Mouse (Mus musculus) heart, adult 2 months (tissue): ENCODE results near the gene B230217C12Rik. TPM values are rescaled to one million over a fixed set of nuclear protein-coding genes. Genes with fewer than 3 reads are reported as not detected.

ENCODE experiments used
- DNase-seq, 2 experiments: peaks; one replicate each; pipeline ENCODE4 v3.0.0; 2021
- H3K27ac ChIP-seq: fragments of 200-600 bp; 2 replicates; pipeline ENCODE4 v1.8.1; 2022
- H3K27me3 ChIP-seq: fragments of 200-500 bp; 2 replicates; pipeline ENCODE4 v1.6.1; 2012; ENCODE audit warnings: mild to moderate bottlenecking, low read length, inconsistent platforms, mixed read lengths; ENCODE audit not compliant: control insufficient read depth, insufficient read depth
- H3K36me3 ChIP-seq: fragments of 200-500 bp; 2 replicates; pipeline ENCODE4 v1.6.1; 2012; ENCODE audit warnings: low read length, inconsistent platforms; ENCODE audit not compliant: control insufficient read depth, insufficient read depth
- H3K4me1 ChIP-seq: fragments of 200-500 bp; 2 replicates; pipeline ENCODE4 v1.6.1; 2011; ENCODE audit warnings: low read length; ENCODE audit not compliant: control insufficient read depth, insufficient read depth
- H3K4me3 ChIP-seq: fragments of 200-600 bp; 2 replicates; pipeline ENCODE4 v1.8.1; 2022
- H3K79me2 ChIP-seq: fragments of 200-500 bp; replicated peaks from 2 replicates; pipeline ENCODE4 v1.6.1; 2012; ENCODE audit warnings: mild to moderate bottlenecking, inconsistent platforms, low read length, moderate library complexity, mixed read lengths; ENCODE audit not compliant: control insufficient read depth, insufficient read depth
- H3K9ac ChIP-seq: fragments of 200-500 bp; 2 replicates; pipeline ENCODE4 v1.6.1; 2012; ENCODE audit warnings: low read depth, mild to moderate bottlenecking, control low read depth, inconsistent platforms, low read length, mixed read lengths
- CTCF ChIP-seq: fragments of 200-600 bp; IDR thresholded peaks from 2 replicates; pipeline ENCODE4 v1.8.1; 2022; ENCODE audit warnings: antibody characterized with exemption, mild to moderate bottlenecking, moderate library complexity
- EP300 ChIP-seq: fragments of 200-500 bp; IDR thresholded peaks from 2 replicates; pipeline ENCODE4 v1.6.1; 2011; ENCODE audit warnings: low read depth, low read length, control low read depth; ENCODE audit not compliant: insufficient read depth
- POLR2A ChIP-seq: fragments of 200-500 bp; IDR thresholded peaks from 2 replicates; pipeline ENCODE4 v1.6.1; 2011; ENCODE audit warnings: mild to moderate bottlenecking, low read depth, low read length, control low read depth; ENCODE audit not compliant: insufficient read depth
- WGBS: fragments of 180-500 bp; shearing (Covaris S2); methylation state at CpG from one replicate; pipeline ENCODE4 v1.1.7; 2018; 5-methylcytosine and 5-hydroxymethylcytosine counted together
- intact Hi-C: fragments of 180-260 bp; cut with DNase I; formaldehyde crosslinking; loops from one replicate; pipeline ENCODE4 v1.15.1; 2025
- polyA plus RNA-seq: library from polyadenylated mRNA; depleted of rRNA; stranded (reverse); fragments of >200 nt; gene quantifications from 2 replicates; pipeline ENCODE4 v1.2.3, GENCODE M21; 2012
- total RNA-seq, 2 experiments: library from RNA; stranded (reverse); gene quantifications; 2 replicates each; pipeline ENCODE4 v1.2.3; 2021

Gene B230217C12Rik
- total and polyA plus RNA-seq, 3 experiments: 0.64 to 2.3 (median 1.6) TPM

DNA sequence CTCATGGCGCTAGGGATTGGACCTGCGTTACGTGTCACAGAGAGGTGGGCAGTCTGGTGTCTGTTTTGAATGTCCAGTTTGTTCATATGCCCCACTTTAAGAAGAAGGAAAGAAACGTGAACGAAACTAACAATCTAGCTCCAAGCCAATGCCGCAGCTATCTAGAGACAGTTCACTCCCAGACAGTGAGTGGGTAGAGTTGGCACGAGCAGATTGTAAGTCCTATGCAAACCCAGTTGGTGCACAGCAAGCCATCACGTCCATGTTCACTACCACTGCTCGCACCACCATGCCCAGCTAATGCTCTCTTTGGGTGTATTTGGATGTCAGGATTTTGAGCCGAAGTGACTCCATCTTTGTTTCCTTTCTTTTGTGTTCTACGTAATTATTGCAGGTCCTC, 16.4 kb upstream of the B230217C12Rik start:
- TF ChIP-seq CTCF (no peak), EP300 (no peak), POLR2A (no peak)
- no peak overlapping the region for H3K4me3 ChIP-seq
- no peak overlapping the region for H3K27ac ChIP-seq
- intact Hi-C loops: no loop called here
- DNase-seq: no peak
- 95% methylated on average over 11 of the region's 11 CpGs for WGBS
- H3K79me2 ChIP-seq: no peaks in the 10 kb centered on the region; the same call in 1 of the 2 replicates
- no peak overlapping the region for H3K9ac ChIP-seq
- peaks cover 35% of the 10 kb centered on the region for H3K4me1 ChIP-seq
- H3K36me3 ChIP-seq: peaks cover 17% of the 10 kb centered on the region
- H3K27me3 ChIP-seq: no peaks in the 10 kb centered on the region

DNA sequence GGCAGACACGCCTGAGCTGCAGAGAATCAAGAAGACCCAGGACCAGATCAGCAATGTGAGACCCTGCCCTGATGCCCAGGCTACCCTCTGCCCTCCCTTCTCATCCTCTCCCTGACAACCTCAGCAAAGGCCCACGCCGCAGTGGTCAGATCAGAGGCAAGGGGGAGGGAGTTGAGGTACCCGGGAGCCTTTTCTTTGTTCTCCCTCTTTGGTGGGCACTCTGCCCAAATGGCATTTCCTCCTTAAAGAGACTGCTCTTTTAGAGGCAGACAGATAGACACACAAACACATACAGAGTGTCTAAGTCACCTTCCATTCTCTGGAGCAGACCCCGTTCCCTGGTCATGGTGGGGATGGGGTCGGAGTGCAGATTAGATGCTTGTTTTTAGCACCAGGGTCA, 15.7 kb upstream of the B230217C12Rik start:
- Histone ChIP-seq H3K27me3 (no peaks in the 10 kb centered on the region), H3K4me3 (no peak overlapping the region), H3K36me3 (peaks cover 14% of the 10 kb centered on the region), H3K79me2 (no peaks in the 10 kb centered on the region; the same call in 1 of the 2 replicates), H3K27ac (peak overlapping the region; percentile 42), H3K9ac (no peak overlapping the region), H3K4me1 (peaks cover 34% of the 10 kb centered on the region)
- intact Hi-C loops: no loop called here
- WGBS: 55% methylated on average over 6 of the region's 6 CpGs
- DNase-seq: no peak
- no peak for TF ChIP-seq EP300
- no peak for TF ChIP-seq CTCF
- no peak for TF ChIP-seq POLR2A

DNA sequence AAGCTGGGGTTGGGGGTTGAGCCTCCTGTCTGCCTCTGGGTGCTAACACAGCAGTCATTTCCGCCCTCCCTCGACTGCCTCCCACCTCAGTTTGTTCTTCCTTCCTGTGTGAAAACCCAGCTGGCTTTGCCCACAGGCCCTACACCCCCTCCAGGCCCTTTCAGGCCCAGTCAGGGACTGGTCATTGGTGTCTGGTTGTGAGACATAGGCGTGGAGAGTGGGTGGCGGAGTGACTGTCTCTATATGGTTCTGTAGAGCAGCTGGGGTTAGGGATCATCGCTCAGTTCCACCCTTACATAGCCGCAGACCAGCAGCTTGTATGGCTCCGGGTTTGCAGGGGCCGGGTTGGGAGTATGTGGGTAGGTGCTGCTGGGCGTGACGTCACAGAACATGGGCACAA, 15.3 kb upstream of the B230217C12Rik start:
- no peak overlapping the region for H3K4me3 ChIP-seq
- H3K4me1 ChIP-seq: peaks cover 34% of the 10 kb centered on the region
- no peaks in the 10 kb centered on the region; the same call in 1 of the 2 replicates for H3K79me2 ChIP-seq
- peak overlapping the region; percentile 42 for H3K27ac ChIP-seq
- H3K36me3 ChIP-seq: peaks cover 14% of the 10 kb centered on the region
- 70% methylated on average over 10 of the region's 10 CpGs for WGBS
- no peaks in the 10 kb centered on the region for H3K27me3 ChIP-seq
- TF ChIP-seq EP300 (no peak), CTCF (no peak), POLR2A (no peak)
- peak in 1 of 2 experiments; percentile 39 for DNase-seq
- intact Hi-C loops: no loop called here
- H3K9ac ChIP-seq: no peak overlapping the region

DNA sequence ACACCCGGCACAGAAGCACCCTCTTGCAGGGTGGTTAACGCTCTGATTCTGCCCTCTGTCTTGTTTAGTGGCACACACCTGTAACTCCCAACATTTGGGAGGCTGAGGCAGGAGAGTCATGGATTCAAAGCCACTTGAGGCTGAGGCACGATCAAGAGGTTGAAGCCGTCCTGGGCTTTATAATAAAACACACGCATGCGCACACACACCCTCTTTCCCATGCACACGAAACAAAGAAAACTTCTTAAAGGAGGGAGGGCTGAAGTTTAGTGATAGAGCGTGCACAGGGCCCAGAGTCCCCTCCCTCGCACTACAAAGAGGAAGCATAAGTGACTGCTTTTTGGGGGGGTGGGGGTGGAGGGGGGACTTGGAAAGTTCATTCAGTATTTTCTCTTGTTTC, 14.6 kb upstream of the B230217C12Rik start:
- no peak for DNase-seq
- Histone ChIP-seq H3K4me1 (peaks cover 31% of the 10 kb centered on the region), H3K27ac (no peak overlapping the region), H3K79me2 (no peaks in the 10 kb centered on the region; the same call in 1 of the 2 replicates), H3K4me3 (no peak overlapping the region), H3K36me3 (peaks cover 14% of the 10 kb centered on the region), H3K9ac (no peak overlapping the region), H3K27me3 (no peaks in the 10 kb centered on the region)
- 77% methylated on average over 9 of the region's 9 CpGs for WGBS
- TF ChIP-seq CTCF (no peak), POLR2A (no peak), EP300 (no peak)
- intact Hi-C loops: no loop called here

DNA sequence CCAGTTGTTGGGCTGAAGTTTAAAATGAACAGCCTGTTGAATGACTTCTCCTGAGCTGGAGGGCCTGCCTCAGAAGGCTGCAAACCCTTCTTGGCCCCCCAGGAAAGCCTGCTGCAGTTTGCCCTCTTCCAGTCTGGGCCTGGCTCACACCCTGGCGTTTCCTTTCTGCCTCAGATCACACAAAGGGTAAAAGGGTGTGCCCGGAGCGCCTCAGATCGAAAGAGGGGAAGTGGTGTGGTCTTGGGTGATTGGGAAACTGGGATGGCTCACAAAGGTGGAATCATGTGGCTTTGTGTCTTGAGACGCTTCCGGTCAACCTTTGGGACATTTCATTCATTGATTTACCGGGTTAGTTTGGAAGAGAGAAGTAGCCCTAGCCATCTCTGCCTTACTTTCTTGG, 14.2 kb upstream of the B230217C12Rik start:
- H3K4me3 ChIP-seq: no peak overlapping the region
- TF ChIP-seq CTCF (no peak), POLR2A (no peak), EP300 (no peak)
- no peaks in the 10 kb centered on the region for H3K27me3 ChIP-seq
- peaks cover 32% of the 10 kb centered on the region for H3K4me1 ChIP-seq
- H3K79me2 ChIP-seq: no peaks in the 10 kb centered on the region; the same call in 1 of the 2 replicates
- no peak overlapping the region for H3K27ac ChIP-seq
- no peak overlapping the region for H3K9ac ChIP-seq
- no peak for DNase-seq
- 48% methylated on average over 7 of the region's 7 CpGs for WGBS
- H3K36me3 ChIP-seq: peaks cover 12% of the 10 kb centered on the region
- intact Hi-C loops: no loop called here

DNA sequence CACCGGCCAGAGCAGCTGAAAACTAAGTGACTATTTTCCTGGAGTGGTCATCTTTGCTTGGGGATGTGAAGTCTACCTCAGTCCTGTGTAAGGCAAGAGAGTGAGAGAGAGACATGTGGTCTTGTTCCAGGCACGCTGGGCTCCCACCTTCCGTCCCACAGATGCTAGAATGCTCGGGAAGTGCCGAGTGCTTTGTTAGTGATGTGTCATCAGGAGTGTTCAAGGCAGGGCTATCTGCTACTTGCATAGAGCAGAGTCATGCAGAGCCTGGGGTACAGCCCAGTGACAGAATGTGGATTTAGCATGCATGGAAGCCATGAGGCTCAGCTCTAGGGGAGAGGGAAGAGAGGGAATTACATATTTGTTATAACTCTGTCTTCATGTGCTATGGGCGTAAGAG, 12.9 kb upstream of the B230217C12Rik start:
- WGBS: 63% methylated on average over 6 of the region's 6 CpGs
- H3K27ac ChIP-seq: no peak overlapping the region
- TF ChIP-seq POLR2A: no peak
- H3K9ac ChIP-seq: no peak overlapping the region
- H3K4me3 ChIP-seq: no peak overlapping the region
- intact Hi-C loops: no loop called here
- no peaks in the 10 kb centered on the region for H3K27me3 ChIP-seq
- H3K36me3 ChIP-seq: peaks cover 5% of the 10 kb centered on the region
- H3K79me2 ChIP-seq: no peaks in the 10 kb centered on the region; the same call in 1 of the 2 replicates
- DNase-seq: no peak
- H3K4me1 ChIP-seq: peaks cover 35% of the 10 kb centered on the region
